Mouse (Mus musculus): ENCODE results near the gene Inhbe.

- TF ChIP-seq CTCF (IDR thresholded peaks at IDR 0.05; ENCODE audit: low read depth, low read length): no peak
- no peak for TF ChIP-seq POLR2A (IDR thresholded peaks at IDR 0.05; ENCODE audit: insufficient read depth, low read length)
Observed at GRCm38 (mm10) chr10:127346173-127346572, 8.0 kb downstream of the Inhbe start.
